Mouse (Mus musculus) v-Abl transformed pro-B cells (cell line): ENCODE data around the gene Cenps.

ENCODE experiments used
- in situ Hi-C, 2 experiments: fragments of 400-800 bp; cut with MboI; formaldehyde crosslinking; loops; one replicate each; pipeline ENCODE4 v1.15.1; 2025; ENCODE audit not compliant: unreplicated experiment in 2 of 2

Gene Cenps

DNA sequence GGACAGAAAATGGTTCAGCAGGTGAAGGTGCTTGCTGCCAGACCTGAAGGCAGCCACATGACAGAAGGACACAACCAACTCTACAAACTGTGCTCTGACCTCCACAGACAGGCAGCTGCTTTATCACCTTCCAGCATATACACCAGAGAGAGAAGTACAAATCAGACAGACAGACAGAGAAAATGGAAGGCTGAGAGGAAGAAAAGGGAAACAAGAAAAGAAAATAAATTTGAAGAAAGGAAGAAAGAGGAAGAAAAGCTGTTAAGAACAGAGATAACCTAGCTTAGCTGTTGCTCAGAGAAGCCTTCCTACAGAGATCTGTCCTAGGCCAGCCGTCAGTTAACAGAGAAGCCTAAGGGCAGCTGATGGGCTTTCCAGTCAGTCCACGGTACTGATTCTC, 21.8 kb upstream of the Cenps start:
- in situ Hi-C loops = no loop called here

DNA sequence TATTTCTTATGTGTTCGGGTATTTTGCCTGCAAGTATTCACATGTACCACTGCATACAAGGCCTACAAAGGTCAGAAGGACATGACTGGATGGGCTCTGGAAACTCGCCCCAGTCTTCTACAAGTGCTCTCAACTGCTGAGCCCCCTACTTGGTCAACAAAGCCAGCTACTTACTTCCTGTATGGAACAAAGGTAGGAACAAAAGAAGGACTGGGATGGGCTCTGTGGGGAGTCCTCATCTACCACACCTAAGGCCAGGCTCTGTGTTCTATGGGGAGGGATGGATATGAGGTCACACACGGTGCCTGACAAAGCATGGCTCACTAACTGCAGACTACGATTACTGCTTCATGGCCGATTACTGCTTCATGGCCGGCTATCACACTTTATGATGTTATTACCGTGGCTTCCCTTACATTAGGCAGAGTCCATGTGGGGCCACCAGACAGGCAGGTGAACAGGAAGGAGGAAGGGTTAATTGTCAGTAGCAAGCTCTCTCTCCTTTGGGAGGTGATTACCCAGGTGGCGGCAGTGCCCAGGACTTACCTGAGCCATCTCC, 20.1 kb upstream of the Cenps start:
- in situ Hi-C loops = no loop called here

DNA sequence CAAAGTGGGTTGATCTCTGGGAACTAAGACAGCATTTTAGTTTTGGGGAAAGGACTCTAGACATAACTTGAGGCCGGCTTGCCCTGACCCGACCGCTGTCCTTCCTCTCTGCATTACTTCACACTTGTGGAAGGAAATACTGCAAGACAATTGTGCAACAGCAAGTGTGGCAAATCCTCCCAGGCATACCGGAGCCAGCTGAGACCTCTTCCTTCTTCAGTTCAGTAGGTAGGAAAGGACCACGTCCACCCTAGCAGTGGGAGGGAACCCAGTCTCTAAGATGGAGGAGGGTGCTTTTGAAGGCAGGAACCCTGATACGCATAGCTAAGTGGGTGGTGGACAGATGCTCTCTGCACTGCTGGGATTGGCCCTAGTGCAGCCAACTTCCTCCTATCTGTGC, 18.3 kb upstream of the Cenps start:
- in situ Hi-C loops = no loop called here

DNA sequence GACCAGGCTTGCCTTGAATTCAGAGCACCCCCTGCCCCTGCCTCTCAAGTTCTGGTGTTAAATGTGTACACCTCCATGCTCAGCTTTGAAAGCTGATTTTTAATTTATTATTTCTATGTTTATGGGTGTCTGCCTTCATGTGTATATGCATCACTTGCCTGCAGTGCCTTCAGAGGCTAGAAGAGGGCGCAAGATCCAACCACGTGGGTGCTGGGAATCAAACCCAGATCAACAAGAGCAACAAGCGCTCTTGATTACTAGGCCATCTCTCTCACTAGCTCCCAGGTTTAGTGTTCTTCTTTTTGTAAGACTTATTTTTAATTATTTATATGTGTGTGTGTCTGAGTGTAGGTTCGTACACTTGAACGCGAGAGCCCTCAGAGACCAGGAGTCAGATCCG, 17.4 kb upstream of the Cenps start:
- in situ Hi-C loops = loop anchor here in 1 of 2 experiments (5.0 kb wide), 1 partner anchor 392 kb away; no protein-coding TSS in a partner anchor

DNA sequence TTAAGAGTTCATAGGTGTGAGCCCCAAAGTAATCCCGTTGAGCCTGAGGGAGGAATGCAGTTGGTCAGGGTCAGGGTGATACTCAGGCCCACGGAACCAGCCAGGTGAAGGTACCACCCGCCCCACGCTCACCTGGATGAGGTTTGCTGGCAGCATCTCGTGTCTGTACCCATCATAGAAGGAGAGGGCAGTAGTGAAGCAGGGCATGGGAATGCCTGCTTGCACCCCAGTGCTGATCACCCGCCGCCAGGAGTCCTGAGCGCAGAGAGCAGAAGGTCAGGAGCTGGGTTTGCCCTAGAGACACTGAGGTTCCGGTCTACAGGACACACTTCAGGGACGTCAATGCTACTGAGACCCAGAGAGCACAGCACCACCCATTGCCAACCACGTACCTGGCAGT, 13.3 kb upstream of the Cenps start:
- in situ Hi-C loops = loop anchor here in 1 of 2 experiments (5.0 kb wide), 1 partner anchor 397 kb away; no protein-coding TSS in a partner anchor

DNA sequence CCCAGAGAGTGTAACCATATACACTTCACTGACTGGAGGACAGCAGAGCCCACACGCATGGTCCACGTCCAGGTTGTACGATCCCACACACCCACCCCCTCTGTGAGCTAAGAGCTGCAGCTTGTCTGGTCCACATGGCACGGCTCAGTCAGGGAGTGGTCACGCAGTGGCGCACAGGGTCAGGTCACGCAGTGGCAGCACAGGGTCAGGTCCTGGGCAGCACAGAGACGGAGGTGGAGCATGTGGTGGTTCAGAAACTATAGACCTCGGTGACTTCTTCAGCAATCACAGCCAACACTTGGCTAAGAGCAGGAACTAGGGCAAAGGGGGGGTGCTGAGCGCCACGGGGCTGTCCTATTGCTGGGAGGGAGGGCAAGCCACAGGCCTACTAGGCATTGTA, 12.8 kb upstream of the Cenps start:
- in situ Hi-C loops = loop anchor here in 1 of 2 experiments (5.0 kb wide), 1 partner anchor 397 kb away; no protein-coding TSS in a partner anchor

DNA sequence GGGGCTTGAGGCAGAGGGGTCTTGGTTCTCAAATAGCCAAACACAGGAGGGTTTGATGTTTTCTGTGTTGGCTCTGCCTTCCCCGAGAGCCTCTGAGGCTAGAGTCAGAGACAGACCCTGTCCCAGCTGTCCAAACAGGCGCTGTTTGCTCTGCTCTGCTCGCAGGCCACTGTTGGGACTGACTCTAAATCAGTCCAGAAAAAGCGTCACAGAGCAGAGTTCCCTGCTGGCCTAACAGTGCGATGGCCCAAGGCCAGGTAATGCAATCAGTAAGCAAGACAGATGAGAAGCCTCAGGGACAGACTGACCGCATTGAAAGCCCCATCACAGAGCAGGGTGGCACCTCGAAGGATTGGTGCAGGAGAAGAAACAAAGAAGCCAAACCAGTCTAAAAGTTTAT, 12.2 kb upstream of the Cenps start:
- in situ Hi-C loops = loop anchor here (5.0 to 25.0 kb wide), 8 partner anchors 155 to 963 kb away; partner anchors contain the start of genes Kif1b (in 1 of the 2), Rbp7 (in 1 of the 2), Slc2a5 (in 1 of the 2) and Ube4b (in 1 of the 2)

DNA sequence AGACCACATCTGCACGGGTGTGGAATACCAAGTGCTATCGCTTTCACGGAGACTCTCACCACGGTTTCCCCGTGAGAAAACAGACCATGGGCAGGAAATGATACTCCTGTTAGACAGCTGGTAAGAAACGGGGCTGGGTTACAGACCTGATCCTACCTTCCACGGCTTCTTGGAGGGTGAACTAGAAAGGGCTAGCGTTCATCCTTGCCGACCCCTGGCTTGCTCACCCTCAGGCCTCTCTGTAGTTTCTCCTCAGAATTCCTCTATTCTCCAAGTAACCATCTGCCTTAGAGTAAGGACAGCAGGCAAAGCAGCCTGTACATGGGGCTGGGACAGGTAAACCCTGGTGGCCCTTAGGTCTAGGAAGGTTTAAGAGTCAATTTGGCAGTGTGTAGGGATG, 11.8 kb upstream of the Cenps start:
- in situ Hi-C loops = loop anchor here (10.0 to 25.0 kb wide), 7 partner anchors 156 to 963 kb away; partner anchors contain the start of genes Kif1b (in 1 of the 2), Rbp7 (in 1 of the 2), Slc2a5 (in 1 of the 2) and Ube4b (in 1 of the 2)

DNA sequence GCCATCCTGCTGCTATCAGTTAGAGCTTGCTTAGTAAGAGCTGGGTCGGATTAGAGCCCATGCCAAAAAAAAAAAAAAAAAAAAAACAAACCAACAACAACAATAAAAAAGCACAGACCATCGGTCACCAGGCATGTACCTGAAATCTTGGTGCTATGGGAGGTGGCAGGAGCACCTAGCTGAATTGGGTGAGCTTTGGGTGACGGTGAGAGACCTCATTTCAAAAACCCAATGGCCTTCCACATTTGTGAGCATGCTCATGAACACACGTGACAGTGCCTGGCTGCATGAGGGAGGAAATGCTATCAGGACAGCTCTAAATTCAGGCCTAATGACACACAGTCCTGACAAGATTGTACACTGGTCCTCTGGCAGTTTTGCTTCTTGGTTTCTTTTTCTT, 10.7 kb upstream of the Cenps start:
- in situ Hi-C loops = loop anchor here (10.0 to 25.0 kb wide), 7 partner anchors 157 to 964 kb away; partner anchors contain the start of genes Kif1b (in 1 of the 2), Rbp7 (in 1 of the 2), Slc2a5 (in 1 of the 2) and Ube4b (in 1 of the 2)

DNA sequence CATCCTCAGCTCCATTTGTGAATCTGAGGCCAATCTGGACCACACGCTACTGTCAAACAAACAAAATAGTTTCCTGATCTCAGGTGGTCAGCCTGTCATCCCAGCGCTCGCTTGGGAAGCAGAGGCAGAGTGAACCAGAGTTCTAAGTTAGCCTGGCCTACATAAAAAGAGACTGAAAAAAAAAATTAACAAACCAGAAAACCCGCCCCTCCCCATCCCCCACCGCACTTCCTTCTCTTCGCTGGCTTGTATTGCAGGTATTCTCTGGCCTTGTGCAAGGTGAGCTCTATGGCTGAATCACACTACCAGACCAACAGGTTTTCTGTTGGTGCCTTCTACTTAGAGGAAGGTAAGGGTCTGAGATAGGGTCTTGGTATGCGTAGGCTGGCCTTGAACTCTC, 10.1 kb upstream of the Cenps start:
- in situ Hi-C loops = loop anchor here (10.0 to 25.0 kb wide), 7 partner anchors 157 to 965 kb away; partner anchors contain the start of genes Kif1b (in 1 of the 2), Rbp7 (in 1 of the 2), Slc2a5 (in 1 of the 2) and Ube4b (in 1 of the 2)

DNA sequence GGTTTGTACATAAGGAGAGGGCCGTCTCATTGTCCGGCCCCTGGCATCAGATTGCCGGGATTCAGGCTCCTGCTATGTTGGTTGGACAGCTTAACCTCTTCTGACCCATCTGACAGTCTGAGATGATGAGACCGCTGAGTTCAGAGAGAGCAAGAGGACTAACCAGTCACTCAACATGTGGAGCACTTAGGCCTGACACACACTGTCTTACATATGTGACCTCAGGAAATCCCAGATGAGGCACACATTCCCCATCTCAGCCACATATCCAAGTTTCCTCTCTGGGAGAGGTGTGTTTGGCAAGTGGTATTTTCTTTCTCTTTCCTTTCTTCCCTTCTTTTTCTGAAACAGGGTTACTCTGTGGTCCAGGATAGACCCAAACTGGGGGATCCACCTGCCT, 7.7 kb upstream of the Cenps start:
- in situ Hi-C loops = loop anchor here (10.0 to 25.0 kb wide), 7 partner anchors 160 to 967 kb away; partner anchors contain the start of genes Kif1b (in 1 of the 2), Rbp7 (in 1 of the 2), Slc2a5 (in 1 of the 2) and Ube4b (in 1 of the 2)

DNA sequence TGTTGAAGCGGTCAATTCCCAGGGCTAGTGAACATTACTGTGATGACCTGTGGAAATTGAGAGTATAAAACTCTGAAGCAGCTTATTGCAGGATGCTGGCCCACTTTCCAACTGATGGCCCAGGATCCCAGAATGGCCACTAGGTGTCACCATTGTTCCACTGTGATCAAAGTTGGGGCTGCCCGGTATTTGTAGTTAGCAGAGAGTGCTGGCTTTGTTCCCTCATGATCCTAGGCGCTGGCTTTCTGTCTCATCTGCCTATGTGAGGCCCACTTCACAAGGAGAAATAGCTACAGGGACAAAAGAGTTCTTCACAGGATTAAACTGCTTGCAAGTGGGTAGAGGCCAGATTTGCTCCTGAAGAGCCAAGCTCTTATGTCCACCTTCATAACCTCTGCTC, 7.0 kb upstream of the Cenps start:
- in situ Hi-C loops = loop anchor here (5.0 to 25.0 kb wide), 10 partner anchors 160 to 968 kb away; partner anchors contain the start of genes Kif1b (in 1 of the 2), Rbp7 (in 1 of the 2), Slc2a5 (in 1 of the 2) and Ube4b (in 1 of the 2)

DNA sequence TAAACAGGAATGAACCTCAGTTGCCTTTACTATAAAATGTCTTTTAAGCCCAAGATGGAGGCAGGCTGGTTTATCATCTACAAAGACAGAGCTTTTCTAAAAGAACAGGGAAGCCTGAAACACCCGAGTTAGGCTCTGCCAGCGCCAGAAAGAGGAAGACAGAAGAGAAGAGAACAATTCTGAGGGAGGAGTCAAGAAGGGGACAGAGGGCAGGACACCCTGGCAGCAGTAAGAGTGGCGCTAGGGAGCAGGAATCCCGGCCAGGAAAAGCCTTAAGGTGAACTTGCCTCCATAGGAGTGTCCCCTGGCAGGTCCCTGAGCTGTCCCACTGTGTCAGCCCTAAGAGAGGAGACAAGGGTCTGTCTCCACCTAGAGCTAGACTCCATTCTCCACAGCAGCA, 6.2 kb upstream of the Cenps start:
- in situ Hi-C loops = loop anchor here (5.0 to 25.0 kb wide), 10 partner anchors 161 to 969 kb away; partner anchors contain the start of genes Kif1b (in 1 of the 2), Rbp7 (in 1 of the 2), Slc2a5 (in 1 of the 2) and Ube4b (in 1 of the 2)

DNA sequence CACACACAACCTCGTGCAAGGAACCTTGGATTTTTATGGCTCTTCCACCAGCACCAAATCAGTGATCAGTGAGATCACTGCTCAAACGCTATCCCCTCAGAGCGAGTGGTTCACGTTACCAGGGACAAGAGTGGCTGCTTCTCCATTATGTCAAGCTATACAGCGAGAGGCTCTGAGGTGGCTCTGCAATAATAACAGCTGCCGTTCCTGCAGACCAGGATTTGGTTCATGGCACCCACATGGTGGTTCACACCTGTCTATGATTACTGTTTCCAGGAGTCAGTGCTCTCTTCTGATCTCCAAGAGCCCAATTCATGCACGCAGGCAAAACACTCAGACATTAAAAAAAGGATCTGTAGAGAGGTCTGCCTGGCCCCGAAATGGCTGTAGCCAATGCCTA, 1.1 kb upstream of the Cenps start:
- in situ Hi-C loops = loop anchor here (5.0 to 25.0 kb wide), 4 partner anchors 61 to 974 kb away; partner anchors contain the start of genes Slc2a5 (in 1 of the 2) and Ube4b (in 1 of the 2)

DNA sequence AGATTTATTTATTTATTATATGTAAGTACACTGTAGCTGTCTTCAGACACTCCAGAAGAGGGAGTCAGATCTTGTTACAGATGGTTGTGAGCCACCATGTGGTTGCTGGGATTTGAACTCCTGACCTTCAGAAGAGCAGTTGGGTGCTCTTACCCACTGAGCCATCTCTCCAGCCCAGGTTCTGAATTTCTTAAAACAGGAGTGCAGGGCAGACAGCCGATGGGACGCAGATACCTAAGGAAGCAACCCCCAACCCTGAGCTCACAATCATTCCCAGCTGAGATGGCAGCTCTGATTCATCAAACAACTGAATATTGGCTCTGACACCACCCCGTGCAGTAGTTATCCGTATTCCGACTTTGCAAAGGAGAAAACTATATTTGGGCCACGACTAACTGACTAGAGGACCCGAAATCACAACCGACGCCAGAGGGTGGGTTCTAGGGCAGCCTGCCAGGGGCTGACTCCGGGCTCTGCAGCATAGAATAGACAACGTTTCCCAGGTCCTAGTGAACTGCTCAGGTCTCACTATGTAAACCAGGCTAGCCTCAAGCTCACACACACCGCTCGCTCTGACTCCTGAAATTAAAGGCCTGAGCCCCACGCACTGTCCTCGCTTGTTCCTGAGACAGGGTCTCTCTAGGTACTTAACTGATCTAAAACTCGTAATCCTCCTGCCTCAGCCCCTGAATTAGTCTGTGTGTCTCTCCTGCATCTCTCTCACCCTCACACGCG, 1.1 kb downstream of the Cenps start:
- in situ Hi-C loops = loop anchor here (5.0 to 25.0 kb wide), 4 partner anchors 59 to 976 kb away; partner anchors contain the start of genes Slc2a5 (in 1 of the 2) and Ube4b (in 1 of the 2)

DNA sequence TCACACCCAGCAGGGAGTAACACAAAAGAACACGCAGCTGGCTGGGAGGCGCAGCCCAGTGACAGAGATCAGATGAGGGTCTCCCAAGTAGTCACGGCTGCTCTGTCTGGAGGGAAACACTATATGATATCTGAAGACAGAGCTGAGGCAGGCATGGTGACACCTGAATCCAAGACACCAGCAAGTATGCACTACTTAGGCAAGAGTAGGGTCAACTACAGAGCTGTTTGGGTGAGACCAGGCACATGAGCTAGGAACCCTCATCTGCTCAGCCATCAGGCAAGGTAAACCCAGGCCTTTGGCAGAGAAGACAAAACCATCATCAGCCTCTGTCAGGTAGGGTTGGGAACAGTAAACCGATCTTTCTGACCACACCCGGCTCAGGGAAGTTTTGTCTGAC, 4.0 kb downstream of the Cenps start:
- in situ Hi-C loops = loop anchor here (5.0 to 25.0 kb wide), 3 partner anchors 41 to 979 kb away; partner anchors contain the start of genes Slc2a5 (in 1 of the 2) and Ube4b (in 1 of the 2)

DNA sequence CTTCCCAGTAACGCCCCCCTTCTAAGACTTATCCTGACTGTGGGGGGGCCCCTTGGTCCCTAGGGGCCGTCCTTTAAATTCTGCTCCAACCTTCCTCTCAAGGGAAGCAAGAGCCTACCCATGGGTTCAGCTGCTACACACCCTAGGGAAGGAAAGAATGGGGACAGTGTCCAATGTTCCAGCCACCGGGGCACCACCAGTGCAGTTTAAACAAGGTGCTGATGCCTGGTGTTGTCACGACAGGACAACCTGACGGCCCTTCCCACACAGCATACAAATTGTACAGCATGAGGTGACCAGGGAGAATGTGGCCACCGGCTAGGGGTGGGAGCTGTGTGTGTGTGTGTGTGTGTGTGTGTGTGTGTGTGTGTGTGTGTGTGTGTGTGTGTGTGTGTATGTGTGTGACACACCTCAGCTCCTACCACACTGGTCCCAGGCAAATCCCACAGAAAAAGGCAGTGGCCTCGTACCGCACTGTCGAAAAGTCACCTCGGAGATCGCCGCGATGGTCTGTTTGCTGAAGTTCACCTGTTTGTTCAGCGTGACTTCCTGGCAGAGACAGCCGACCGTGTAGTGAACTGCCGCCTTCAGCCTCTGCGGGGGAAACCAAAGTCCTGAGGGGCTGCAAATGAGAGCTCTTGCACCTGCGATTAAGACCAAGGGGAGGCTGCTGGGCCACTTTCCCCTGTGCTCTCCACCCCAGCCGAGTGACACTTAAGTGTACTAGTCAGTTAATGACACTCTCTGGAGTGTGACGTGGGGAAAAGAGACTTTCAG, 5.5 kb downstream of the Cenps start:
- in situ Hi-C loops = loop anchor here (5.0 to 25.0 kb wide), 3 partner anchors 40 to 980 kb away; partner anchors contain the start of genes Slc2a5 (in 1 of the 2) and Ube4b (in 1 of the 2)

DNA sequence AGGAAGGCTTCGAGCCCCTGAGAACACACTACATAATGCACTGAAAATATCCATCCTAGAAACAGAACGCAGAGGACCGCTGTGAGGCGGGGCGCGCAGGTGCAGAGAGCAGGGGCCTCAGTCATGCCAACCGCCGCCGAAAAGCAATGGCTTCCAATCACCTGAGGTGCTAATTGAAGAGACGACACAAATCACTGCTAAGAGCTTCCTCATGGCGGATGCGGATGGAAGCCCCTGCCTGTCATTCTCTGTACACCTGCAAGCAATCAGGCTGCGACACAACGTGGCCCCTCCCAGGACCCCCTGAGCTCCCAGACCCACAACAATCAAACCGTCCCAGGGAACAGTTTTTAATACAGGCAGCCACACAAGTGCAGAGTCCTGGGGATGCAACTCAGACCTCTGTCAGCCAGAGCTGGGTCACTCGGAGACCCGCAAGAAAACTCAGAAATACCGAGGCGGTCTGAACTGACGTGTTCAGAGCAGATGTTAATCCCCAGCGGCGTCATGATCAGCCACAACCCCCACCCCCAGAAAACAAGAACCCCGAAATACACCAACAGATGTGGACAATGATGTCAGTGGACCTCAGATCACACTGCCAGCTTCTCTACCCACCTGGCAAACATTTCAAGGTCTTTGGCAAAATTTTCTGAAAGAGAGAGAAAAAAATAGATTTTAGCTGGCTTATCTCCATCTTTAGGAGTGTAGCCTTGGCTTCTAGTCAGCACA, 6.2 kb downstream of the Cenps start:
- in situ Hi-C loops = loop anchor here (5.0 to 25.0 kb wide), 3 partner anchors 39 to 981 kb away; partner anchors contain the start of genes Slc2a5 (in 1 of the 2) and Ube4b (in 1 of the 2)

DNA sequence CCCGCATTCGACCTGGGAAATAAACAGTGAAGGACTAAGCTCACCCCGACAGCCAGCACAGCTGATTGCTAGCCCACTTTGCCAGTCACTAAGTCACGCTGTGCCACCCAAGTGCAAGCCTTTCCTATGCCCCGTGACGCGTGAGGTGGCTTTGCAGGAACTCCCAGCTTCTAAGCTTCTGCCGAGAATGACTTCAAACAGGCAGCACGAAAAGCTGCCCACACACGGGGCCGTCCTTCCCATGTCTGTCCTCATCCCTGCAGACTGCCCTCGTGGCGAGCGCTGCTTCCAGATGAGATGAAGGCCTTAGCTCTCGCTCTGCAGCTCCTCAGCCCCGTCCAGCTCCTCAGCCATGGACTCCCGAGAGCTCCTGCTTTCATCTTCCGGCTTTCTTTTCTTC, 9.0 kb downstream of the Cenps start:
- in situ Hi-C loops = loop anchor here (25.0 kb wide), 2 partner anchors 309 to 984 kb away; partner anchors contain the start of genes Slc2a5 (in 1 of the 2) and Ube4b (in 1 of the 2)
